Mouse (Mus musculus): ENCODE measurements at regions not wholly inside any gene's neighbourhood (a gene's known extent, or its start where the extent isn't known, plus 50 kb on each side); places are given as distances from the start of the nearest gene placed in this dataset.

GRCm38 (mm10) chr12:32306326-32306725 is 72.2 kb upstream of the Ccdc71l start:
- TF ChIP-seq POLR2A (IDR thresholded peaks at IDR 0.05; ENCODE audit: extremely low read depth, insufficient read depth, low read length) (no peak), CTCF (IDR thresholded peaks at IDR 0.05; ENCODE audit: extremely low read depth, insufficient read depth, low read length) (no peak)

All from cortical plate, adult 2 months (tissue).